ENCODE assay signal across 17 mouse cellular contexts in the genomic region with DNA sequence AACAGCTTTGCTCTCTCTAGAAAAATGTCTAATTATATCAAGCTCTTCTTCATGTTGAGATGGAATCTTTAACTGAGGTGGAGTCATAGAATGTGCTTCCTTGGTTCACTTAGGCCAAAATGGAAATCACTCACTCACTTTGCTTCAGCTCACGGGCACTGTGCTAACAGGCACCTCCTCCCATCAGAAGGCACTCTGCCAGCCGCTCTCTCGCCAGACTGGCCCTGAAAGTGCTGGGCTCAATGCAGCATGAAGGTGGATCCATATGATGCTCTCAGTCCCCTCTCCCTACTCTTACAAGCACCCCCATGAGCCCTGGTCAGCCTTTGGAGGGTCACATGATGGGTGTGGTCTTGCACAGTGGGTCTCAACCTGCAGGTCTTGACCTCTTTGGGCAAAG. TPM values are rescaled to one million over a fixed set of nuclear protein-coding genes. Genes with fewer than 3 reads are reported as not detected.
DNase-seq lines count a peak whose midpoint lies in the region; ATAC-seq and TF ChIP-seq lines count a peak whose summit lies in the region.
"Had no signal": no experiment of that assay in that cellular context is flagged by ENCODE, and none has a peak within 500 bp of the region (broad histone marks: within the 10 kb centered on the region; RNA-seq: fewer than 3 reads in every experiment).

No protein-coding gene starts in this region.

- H3K9ac ChIP-seq in hindbrain, postnatal 0 days (replicated peaks; ENCODE audit: low read length), result no peak overlapping the region
- H3K9ac ChIP-seq: liver, embryonic 12.5 days had no signal

- H3K27me3 ChIP-seq in hindbrain, postnatal 0 days (ENCODE audit: insufficient read depth, low read length), result no peaks in the 10 kb centered on the region
- peaks cover 4% of the 10 kb centered on the region for H3K27me3 ChIP-seq in hindbrain, embryonic 10.5 days (ENCODE audit: insufficient read depth, poor library complexity, severe bottlenecking)

- peak; percentile 73 to 79 for DNase-seq in adrenal gland, adult (ENCODE audit: inconsistent age in 2 of 2, low spot score in 1 of 2)
- DNase-seq in adrenal gland, postnatal 4 days (ENCODE audit: low spot score in 2 of 2), result no peak
- peak; percentile 75 for DNase-seq in hindbrain, postnatal 0 days (ENCODE audit: low spot score)
- DNase-seq in hindbrain, embryonic 10.5 days (ENCODE audit: low spot score), result no peak
- DNase-seq in right cerebral cortex, adult 18-20 months, result peak; percentile 32
- no peak for DNase-seq in right cerebral cortex, postnatal 36 days (ENCODE audit: low spot score in 2 of 2)
- DNase-seq in lung, postnatal 25 days (ENCODE audit: low spot score), result peak; percentile 40
- DNase-seq in heart, postnatal 36 days, result no peak
- DNase-seq: heart, adult 2 months; thymus, adult 18-20 months had no signal

- H3K9me3 ChIP-seq in hindbrain, postnatal 0 days (ENCODE audit: low read length), result no peaks in the 10 kb centered on the region
- H3K9me3 ChIP-seq in hindbrain, embryonic 10.5 days, result 0 out of 2 replicates have a peak, but pooled peaks cover under 1% of the 10 kb centered on the region
- H3K9me3 ChIP-seq: liver, embryonic 12.5 days had no signal

- H3K36me3 ChIP-seq in hindbrain, postnatal 0 days (ENCODE audit: insufficient read depth, low read length), result no peaks in the 10 kb centered on the region
- no peaks in the 10 kb centered on the region for H3K36me3 ChIP-seq in hindbrain, embryonic 10.5 days
- H3K36me3 ChIP-seq: liver, embryonic 12.5 days had no signal

- TF ChIP-seq CTCF in hindbrain, postnatal 0 days (IDR thresholded peaks at IDR 0.05; ENCODE audit: low read depth), result no peak

- H3K4me1 ChIP-seq in hindbrain, postnatal 0 days (ENCODE audit: insufficient read depth, low read length), result peaks cover 7% of the 10 kb centered on the region; the same call in 1 of the 2 replicates
- H3K4me1 ChIP-seq in hindbrain, embryonic 10.5 days (replicated peaks), result 0 out of 2 replicates have a peak, but pooled peaks cover under 1% of the 10 kb centered on the region
- H3K4me1 ChIP-seq: liver, embryonic 12.5 days had no signal

- H3K4me2 ChIP-seq in hindbrain, postnatal 0 days (ENCODE audit: low read depth, low read length), result no peak overlapping the region
- H3K4me2 ChIP-seq: liver, embryonic 12.5 days had no signal

- intact Hi-C loops in heart, postnatal 36 days (cut with DNase I), result no loop called here

- WGBS in hindbrain, postnatal 0 days, result 39% methylated on average over 3 of the region's 3 CpGs
- 74% methylated on average over 3 of the region's 3 CpGs for WGBS in hindbrain, embryonic 10.5 days

- no peak for ATAC-seq in hindbrain, postnatal 0 days
- ATAC-seq: intestine, embryonic 16.5 days; liver, embryonic 12.5 days had no signal

- no peak overlapping the region for H3K27ac ChIP-seq in hindbrain, postnatal 0 days
- no peak overlapping the region for H3K27ac ChIP-seq in hindbrain, embryonic 10.5 days
- H3K27ac ChIP-seq: heart, adult 2 months; liver, embryonic 12.5 days had no signal

- H3K4me3 ChIP-seq in hindbrain, postnatal 0 days (ENCODE audit: low read length), result no peak overlapping the region
- no peak overlapping the region for H3K4me3 ChIP-seq in hindbrain, embryonic 10.5 days
- H3K4me3 ChIP-seq: heart, adult 2 months; liver, embryonic 12.5 days had no signal

RNA-seq across cellular contexts. Expression of a gene that starts 21.5 kb away (rescaled TPM):
- not detected for total RNA-seq in adrenal gland, postnatal 4 days (2021)
- total RNA-seq in hindbrain, postnatal 0 days (2014; rRNA removed), result not detected in 2 replicates
- not detected in 2 replicates for polyA plus RNA-seq in hindbrain, postnatal 0 days (2015; fragmentation: Nextera tagmentation; extraction: Ambion mirVana)
- not detected in 2 replicates for polyA plus RNA-seq in hindbrain, embryonic 10.5 days (2016; fragmentation: Nextera tagmentation; extraction: Ambion mirVana)
- total RNA-seq in heart, postnatal 36 days (2021), result not detected
- total RNA-seq: common myeloid progenitor, adult 5-6 weeks; heart, adult 2 months; heart, postnatal 25 days; left cerebral cortex, postnatal 25 days; megakaryocyte progenitor cell, adult 5-6 weeks had no signal
- polyA plus RNA-seq: intestine, embryonic 16.5 days; liver, embryonic 12.5 days; spleen, adult 2 months had no signal

RNA-seq across cellular contexts. Expression of a gene that starts 31.5 kb away (rescaled TPM):
- 100 to 1,000 TPM; 217 to 242 TPM for total RNA-seq in adrenal gland, postnatal 4 days (2021)
- 75.1 and 79.9 TPM in 2 replicates for total RNA-seq in hindbrain, postnatal 0 days (2014; rRNA removed)
- polyA plus RNA-seq in hindbrain, postnatal 0 days (2015; fragmentation: Nextera tagmentation; extraction: Ambion mirVana), result 64.4 and 67.0 TPM in 2 replicates
- polyA plus RNA-seq in hindbrain, embryonic 10.5 days (2016; fragmentation: Nextera tagmentation; extraction: Ambion mirVana), result 7.7 and 10.9 TPM in 2 replicates
- total RNA-seq in heart, postnatal 36 days (2021), result 10 to 100 TPM; 20.2 to 24.4 TPM

RNA-seq across cellular contexts. Expression of a gene that starts 32.0 kb away (rescaled TPM):
- 10 to 100 TPM; 52.8 to 53.8 TPM for total RNA-seq in adrenal gland, postnatal 4 days (2021)
- total RNA-seq in hindbrain, postnatal 0 days (2014; rRNA removed), result 95.4 and 114 TPM in 2 replicates
- 3.7 and 5.3 TPM in 2 replicates for polyA plus RNA-seq in hindbrain, postnatal 0 days (2015; fragmentation: Nextera tagmentation; extraction: Ambion mirVana)
- 1.4 and 1.5 TPM in 2 replicates for polyA plus RNA-seq in hindbrain, embryonic 10.5 days (2016; fragmentation: Nextera tagmentation; extraction: Ambion mirVana)
- total RNA-seq in heart, postnatal 36 days (2021), result 10 to 100 TPM; 40.9 to 42.3 TPM

RNA-seq across cellular contexts. Expression of a gene that starts 48.7 kb away (rescaled TPM):
- 10 to 100 TPM; 10.9 to 13.4 TPM for total RNA-seq in adrenal gland, postnatal 4 days (2021)
- total RNA-seq in hindbrain, postnatal 0 days (2014; rRNA removed), result 1.3 and 1.8 TPM in 2 replicates
- 0.75 and 0.87 TPM in 2 replicates for polyA plus RNA-seq in hindbrain, postnatal 0 days (2015; fragmentation: Nextera tagmentation; extraction: Ambion mirVana)
- polyA plus RNA-seq in hindbrain, embryonic 10.5 days (2016; fragmentation: Nextera tagmentation; extraction: Ambion mirVana), result 2.3 and 3.8 TPM in 2 replicates
- total RNA-seq in heart, postnatal 36 days (2021), result 1 to 10 TPM; 2.5 to 2.6 TPM

RNA-seq across cellular contexts. Expression of a gene that starts 54.2 kb away (rescaled TPM):
- 100 to 1,000 TPM; 107 to 113 TPM for total RNA-seq in adrenal gland, postnatal 4 days (2021)
- 144 and 155 TPM in 2 replicates for total RNA-seq in hindbrain, postnatal 0 days (2014; rRNA removed)
- polyA plus RNA-seq in hindbrain, postnatal 0 days (2015; fragmentation: Nextera tagmentation; extraction: Ambion mirVana), result 144 and 161 TPM in 2 replicates
- 66.4 and 73.5 TPM in 2 replicates for polyA plus RNA-seq in hindbrain, embryonic 10.5 days (2016; fragmentation: Nextera tagmentation; extraction: Ambion mirVana)
- total RNA-seq in heart, postnatal 36 days (2021), result 10 to 100 TPM; 28.0 to 30.3 TPM

Comparison
In these comparisons a context has a peak if more than half of its experiments do, and no peak if none do; other contexts are left out.
1. DNase-seq: peak in adrenal gland, adult (2 of 2), hindbrain, postnatal 0 days (single experiment), right cerebral cortex, adult 18-20 months (single experiment) and lung, postnatal 25 days (single experiment); none in adrenal gland, postnatal 4 days (0 of 2), hindbrain, embryonic 10.5 days (single experiment), right cerebral cortex, postnatal 36 days (0 of 2) and heart, postnatal 36 days (0 of 2).